In genomic region chr4:141175783-141176182, GRCm38 (mm10) we compare ENCODE assay signal across 16 mouse cellular contexts. TPM values are rescaled to one million over a fixed set of nuclear protein-coding genes. Genes with fewer than 3 reads are reported as not detected.
DNase-seq lines count a peak whose midpoint lies in the region; ATAC-seq and TF ChIP-seq lines count a peak whose summit lies in the region.
"Had no signal": no experiment of that assay in that cellular context is flagged by ENCODE, and none has a peak within 500 bp of the region (broad histone marks: within the 10 kb centered on the region; RNA-seq: fewer than 3 reads in every experiment).

No protein-coding gene starts in this region.

- no peak for DNase-seq in hindbrain, embryonic 14.5 days (ENCODE audit: low spot score)
- no peak for DNase-seq in stomach, postnatal 0 days (ENCODE audit: low spot score)
- no peak for DNase-seq in forebrain, postnatal 0 days
- no peak for DNase-seq in cerebellum, adult 11 months
- DNase-seq: cerebellum, adult 8-10 months; layer of hippocampus, adult 9-11 months; liver, embryonic 13.5 days; lung, postnatal 14 days; thymus, postnatal 25 days had no signal

- H3K4me1 ChIP-seq in hindbrain, embryonic 14.5 days (replicated peaks; ENCODE audit: control insufficient read depth, insufficient read depth, low read length): peaks cover 3% of the 10 kb centered on the region; the same call in 1 of the 2 replicates
- no peaks in the 10 kb centered on the region; the same call in 1 of the 2 replicates for H3K4me1 ChIP-seq in hindbrain, embryonic 16.5 days (ENCODE audit: control insufficient read depth, insufficient read depth, low read depth, low read length)
- H3K4me1 ChIP-seq in stomach, embryonic 16.5 days (ENCODE audit: control insufficient read depth, insufficient read depth, low read length): no peaks in the 10 kb centered on the region
- H3K4me1 ChIP-seq in stomach, postnatal 0 days (replicated peaks; ENCODE audit: control insufficient read depth, insufficient read depth): no peaks in the 10 kb centered on the region
- peaks cover 8 to 15% of the 10 kb centered on the region in 2 experiments; a peak in 3 of 4 replicates for H3K4me1 ChIP-seq in heart, embryonic 14.5 days (ENCODE audit: control insufficient read depth in 2 of 2, insufficient read depth in 2 of 2, low read length in 2 of 2)
- H3K4me1 ChIP-seq in limb, embryonic 15.5 days: no peaks in the 10 kb centered on the region
- no peaks in the 10 kb centered on the region for H3K4me1 ChIP-seq in forebrain, postnatal 0 days (ENCODE audit: insufficient read depth)

- no peak for TF ChIP-seq EP300 in stomach, postnatal 0 days (optimal IDR thresholded peaks at IDR 0.05)

- peak overlapping the region; percentile 20; the same call in 1 of the 2 replicates for H3K27ac ChIP-seq in hindbrain, embryonic 14.5 days
- H3K27ac ChIP-seq in hindbrain, embryonic 16.5 days (ENCODE audit: low read depth, low read length): no peak overlapping the region
- peak overlapping the region; percentile 53; the same call in 1 of the 2 replicates for H3K27ac ChIP-seq in stomach, embryonic 16.5 days (ENCODE audit: low read length)
- no peak overlapping the region for H3K27ac ChIP-seq in stomach, postnatal 0 days (replicated peaks)
- H3K27ac ChIP-seq in heart, embryonic 14.5 days (replicated peaks in 1 of 2; ENCODE audit: control insufficient read depth in 1 of 2, insufficient read depth in 1 of 2, low read depth in 2 of 2, low read length in 2 of 2): 0 out of 4 replicates have a peak overlapping the region, but pooled peaks have one; percentile 9 to 12
- 0 out of 2 replicates have a peak overlapping the region, but pooled peaks have one; percentile 29 for H3K27ac ChIP-seq in limb, embryonic 15.5 days
- H3K27ac ChIP-seq in forebrain, postnatal 0 days (ENCODE audit: low read depth, low read length): no peak overlapping the region
- H3K27ac ChIP-seq: kidney, postnatal 0 days; liver, embryonic 13.5 days had no signal

- H3K9me3 ChIP-seq in hindbrain, embryonic 14.5 days (ENCODE audit: control insufficient read depth, low read length): no peaks in the 10 kb centered on the region
- no peaks in the 10 kb centered on the region for H3K9me3 ChIP-seq in hindbrain, embryonic 16.5 days (ENCODE audit: control insufficient read depth, low read length)
- H3K9me3 ChIP-seq in stomach, embryonic 16.5 days (replicated peaks; ENCODE audit: control insufficient read depth, low read length): no peaks in the 10 kb centered on the region
- no peaks in the 10 kb centered on the region for H3K9me3 ChIP-seq in stomach, postnatal 0 days (ENCODE audit: control insufficient read depth, low read length)
- no peaks in the 10 kb centered on the region for H3K9me3 ChIP-seq in heart, embryonic 14.5 days (ENCODE audit: control insufficient read depth, low read length)
- no peaks in the 10 kb centered on the region for H3K9me3 ChIP-seq in limb, embryonic 15.5 days
- H3K9me3 ChIP-seq in forebrain, postnatal 0 days (ENCODE audit: low read length): no peaks in the 10 kb centered on the region
- H3K9me3 ChIP-seq: liver, embryonic 13.5 days had no signal

- no peak overlapping the region for H3K9ac ChIP-seq in hindbrain, embryonic 14.5 days
- H3K9ac ChIP-seq in hindbrain, embryonic 16.5 days (ENCODE audit: low read depth, low read length): no peak overlapping the region
- H3K9ac ChIP-seq in stomach, embryonic 16.5 days (ENCODE audit: low read length): no peak overlapping the region
- H3K9ac ChIP-seq in stomach, postnatal 0 days (ENCODE audit: low read length): no peak overlapping the region
- H3K9ac ChIP-seq in heart, embryonic 14.5 days (ENCODE audit: low read length): no peak overlapping the region
- no peak overlapping the region for H3K9ac ChIP-seq in limb, embryonic 15.5 days
- no peak overlapping the region for H3K9ac ChIP-seq in forebrain, postnatal 0 days
- H3K9ac ChIP-seq: liver, embryonic 13.5 days had no signal

- H3K4me3 ChIP-seq in hindbrain, embryonic 14.5 days (replicated peaks; ENCODE audit: low read length): no peak overlapping the region
- no peak overlapping the region for H3K4me3 ChIP-seq in hindbrain, embryonic 16.5 days (ENCODE audit: low read length)
- no peak overlapping the region for H3K4me3 ChIP-seq in stomach, embryonic 16.5 days (replicated peaks; ENCODE audit: low read length)
- H3K4me3 ChIP-seq in stomach, postnatal 0 days (ENCODE audit: low read depth, low read length): no peak overlapping the region
- no peak overlapping the region for H3K4me3 ChIP-seq in heart, embryonic 14.5 days (ENCODE audit: control insufficient read depth in 1 of 2, insufficient read depth in 1 of 2, low read depth in 1 of 2, low read length in 2 of 2)
- H3K4me3 ChIP-seq in limb, embryonic 15.5 days: no peak overlapping the region
- H3K4me3 ChIP-seq in forebrain, postnatal 0 days (ENCODE audit: low read depth, low read length): no peak overlapping the region
- H3K4me3 ChIP-seq: erythroblast, embryonic 14.5 days; liver, embryonic 13.5 days had no signal

- 69% methylated on average over 5 of the region's 5 CpGs for WGBS in hindbrain, embryonic 14.5 days
- WGBS in hindbrain, embryonic 16.5 days: 69% methylated on average over 5 of the region's 5 CpGs
- 68% methylated on average over 5 of the region's 5 CpGs for WGBS in stomach, embryonic 16.5 days
- WGBS in stomach, postnatal 0 days: 68% methylated on average over 5 of the region's 5 CpGs
- WGBS in heart, embryonic 14.5 days: 43% methylated on average over 5 of the region's 5 CpGs
- WGBS in limb, embryonic 15.5 days: 65% methylated on average over 5 of the region's 5 CpGs
- WGBS in forebrain, postnatal 0 days: 75% methylated on average over 5 of the region's 5 CpGs

- no peak for ATAC-seq in hindbrain, embryonic 14.5 days (ENCODE audit: low FRiP score)
- ATAC-seq in hindbrain, embryonic 16.5 days: no peak
- no peak for ATAC-seq in stomach, embryonic 16.5 days (ENCODE audit: insufficient read depth, low FRiP score)
- no peak for ATAC-seq in stomach, postnatal 0 days (ENCODE audit: low FRiP score, low TSS enrichment)
- ATAC-seq in heart, embryonic 14.5 days (ENCODE audit: insufficient number of reproducible peaks, insufficient read depth, low FRiP score, low read depth): no peak
- no peak for ATAC-seq in limb, embryonic 15.5 days (ENCODE audit: insufficient number of reproducible peaks, low FRiP score, low TSS enrichment, low read depth)
- no peak for ATAC-seq in forebrain, postnatal 0 days
- ATAC-seq: intestine, embryonic 16.5 days had no signal

- H3K27me3 ChIP-seq in hindbrain, embryonic 14.5 days (ENCODE audit: control insufficient read depth, insufficient read depth, low read length): no peaks in the 10 kb centered on the region
- no peaks in the 10 kb centered on the region for H3K27me3 ChIP-seq in hindbrain, embryonic 16.5 days (replicated peaks; ENCODE audit: control insufficient read depth, insufficient read depth, low read length)
- no peaks in the 10 kb centered on the region for H3K27me3 ChIP-seq in stomach, embryonic 16.5 days (ENCODE audit: control insufficient read depth, insufficient read depth, low read length)
- H3K27me3 ChIP-seq in stomach, postnatal 0 days (ENCODE audit: control insufficient read depth, insufficient read depth, low read length): no peaks in the 10 kb centered on the region
- no peaks in the 10 kb centered on the region for H3K27me3 ChIP-seq in heart, embryonic 14.5 days (ENCODE audit: control insufficient read depth, insufficient read depth, low read length)
- H3K27me3 ChIP-seq in limb, embryonic 15.5 days: no peaks in the 10 kb centered on the region
- no peaks in the 10 kb centered on the region for H3K27me3 ChIP-seq in forebrain, postnatal 0 days (ENCODE audit: insufficient read depth, low read length)
- H3K27me3 ChIP-seq: liver, embryonic 13.5 days had no signal

- no peak overlapping the region for H3K4me2 ChIP-seq in hindbrain, embryonic 14.5 days (replicated peaks)
- H3K4me2 ChIP-seq in hindbrain, embryonic 16.5 days (ENCODE audit: low read length): no peak overlapping the region
- H3K4me2 ChIP-seq in stomach, embryonic 16.5 days (ENCODE audit: low read depth, low read length): no peak overlapping the region
- H3K4me2 ChIP-seq in stomach, postnatal 0 days (replicated peaks; ENCODE audit: low read depth): no peak overlapping the region
- H3K4me2 ChIP-seq in heart, embryonic 14.5 days (ENCODE audit: low read length): no peak overlapping the region
- no peak overlapping the region for H3K4me2 ChIP-seq in limb, embryonic 15.5 days
- no peak overlapping the region for H3K4me2 ChIP-seq in forebrain, postnatal 0 days (ENCODE audit: low read depth)
- H3K4me2 ChIP-seq: liver, embryonic 13.5 days had no signal

- no peak for TF ChIP-seq CTCF in stomach, postnatal 0 days (IDR thresholded peaks at IDR 0.05; ENCODE audit: low read depth)
- TF ChIP-seq CTCF in forebrain, postnatal 0 days (IDR thresholded peaks at IDR 0.05; ENCODE audit: low read depth): no peak

- peaks cover 57% of the 10 kb centered on the region for H3K36me3 ChIP-seq in hindbrain, embryonic 14.5 days (replicated peaks; ENCODE audit: control insufficient read depth, insufficient read depth)
- H3K36me3 ChIP-seq in hindbrain, embryonic 16.5 days (ENCODE audit: control insufficient read depth, insufficient read depth, low read length): peaks cover 15% of the 10 kb centered on the region
- H3K36me3 ChIP-seq in stomach, embryonic 16.5 days (ENCODE audit: control insufficient read depth, insufficient read depth, low read length): peaks cover 8% of the 10 kb centered on the region; the same call in 1 of the 2 replicates
- H3K36me3 ChIP-seq in stomach, postnatal 0 days (ENCODE audit: control insufficient read depth, insufficient read depth, low read length): no peaks in the 10 kb centered on the region; the same call in 1 of the 2 replicates
- peaks cover 51% of the 10 kb centered on the region for H3K36me3 ChIP-seq in heart, embryonic 14.5 days (ENCODE audit: control insufficient read depth, insufficient read depth, low read length)
- peaks cover 63% of the 10 kb centered on the region for H3K36me3 ChIP-seq in limb, embryonic 15.5 days
- peaks cover 21% of the 10 kb centered on the region for H3K36me3 ChIP-seq in forebrain, postnatal 0 days (ENCODE audit: insufficient read depth)

RNA-seq across cellular contexts. Expression of gene Fbxo42, which starts 28.1 kb away (rescaled TPM):
- 26.2 and 27.6 TPM in 2 replicates for polyA plus RNA-seq in hindbrain, embryonic 14.5 days (2014; fragmentation: Nextera tagmentation; extraction: Ambion mirVana)
- 20.4 and 24.8 TPM in 2 replicates for polyA plus RNA-seq in hindbrain, embryonic 16.5 days (2015; fragmentation: Nextera tagmentation; extraction: Ambion mirVana)
- 18.3 and 22.0 TPM in 2 replicates for polyA plus RNA-seq in stomach, embryonic 16.5 days (2015; fragmentation: Nextera tagmentation; extraction: Ambion mirVana)
- polyA plus RNA-seq in stomach, postnatal 0 days (2015; fragmentation: Nextera tagmentation; extraction: Ambion mirVana): 9.8 and 11.5 TPM in 2 replicates
- 12.7 and 15.7 TPM in 2 replicates for polyA plus RNA-seq in heart, embryonic 14.5 days (2014; fragmentation: Nextera tagmentation; extraction: Ambion mirVana)
- 22.5 and 25.4 TPM in 2 replicates for polyA plus RNA-seq in limb, embryonic 15.5 days (2015; fragmentation: Nextera tagmentation; extraction: Ambion mirVana)
- 12.4 and 18.0 TPM in 2 replicates for total RNA-seq in forebrain, postnatal 0 days (2014; rRNA removed)
- 9.9 and 13.1 TPM in 2 replicates for polyA plus RNA-seq in forebrain, postnatal 0 days (2015; fragmentation: Nextera tagmentation; extraction: Ambion mirVana)

RNA-seq across cellular contexts. Expression of gene Szrd1, which starts 36.2 kb away (rescaled TPM):
- polyA plus RNA-seq in hindbrain, embryonic 14.5 days (2014; fragmentation: Nextera tagmentation; extraction: Ambion mirVana): 17.8 and 23.7 TPM in 2 replicates
- 22.4 and 23.9 TPM in 2 replicates for polyA plus RNA-seq in hindbrain, embryonic 16.5 days (2015; fragmentation: Nextera tagmentation; extraction: Ambion mirVana)
- 51.6 and 53.0 TPM in 2 replicates for polyA plus RNA-seq in stomach, embryonic 16.5 days (2015; fragmentation: Nextera tagmentation; extraction: Ambion mirVana)
- 28.6 and 29.6 TPM in 2 replicates for polyA plus RNA-seq in stomach, postnatal 0 days (2015; fragmentation: Nextera tagmentation; extraction: Ambion mirVana)
- 20.8 and 24.0 TPM in 2 replicates for polyA plus RNA-seq in heart, embryonic 14.5 days (2014; fragmentation: Nextera tagmentation; extraction: Ambion mirVana)
- polyA plus RNA-seq in limb, embryonic 15.5 days (2015; fragmentation: Nextera tagmentation; extraction: Ambion mirVana): 46.9 and 51.9 TPM in 2 replicates
- 57.8 and 60.5 TPM in 2 replicates for total RNA-seq in forebrain, postnatal 0 days (2014; rRNA removed)
- 17.2 and 17.5 TPM in 2 replicates for polyA plus RNA-seq in forebrain, postnatal 0 days (2015; fragmentation: Nextera tagmentation; extraction: Ambion mirVana)

RNA-seq across cellular contexts. Expression of gene Rsg1, which starts 38.0 kb away (rescaled TPM):
- 6.0 and 7.6 TPM in 2 replicates for polyA plus RNA-seq in hindbrain, embryonic 14.5 days (2014; fragmentation: Nextera tagmentation; extraction: Ambion mirVana)
- 8.4 and 8.9 TPM in 2 replicates for polyA plus RNA-seq in hindbrain, embryonic 16.5 days (2015; fragmentation: Nextera tagmentation; extraction: Ambion mirVana)
- 5.5 and 5.6 TPM in 2 replicates for polyA plus RNA-seq in stomach, embryonic 16.5 days (2015; fragmentation: Nextera tagmentation; extraction: Ambion mirVana)
- polyA plus RNA-seq in stomach, postnatal 0 days (2015; fragmentation: Nextera tagmentation; extraction: Ambion mirVana): 1.8 and 2.3 TPM in 2 replicates
- polyA plus RNA-seq in heart, embryonic 14.5 days (2014; fragmentation: Nextera tagmentation; extraction: Ambion mirVana): 1.5 and 1.7 TPM in 2 replicates
- polyA plus RNA-seq in limb, embryonic 15.5 days (2015; fragmentation: Nextera tagmentation; extraction: Ambion mirVana): 6.0 and 6.4 TPM in 2 replicates
- total RNA-seq in forebrain, postnatal 0 days (2014; rRNA removed): 4.5 and 6.9 TPM in 2 replicates
- 3.7 and 5.2 TPM in 2 replicates for polyA plus RNA-seq in forebrain, postnatal 0 days (2015; fragmentation: Nextera tagmentation; extraction: Ambion mirVana)
- polyA plus RNA-seq: erythroblast, embryonic 14.5 days had no signal

Comparison
In these comparisons a context has a peak if more than half of its experiments do, and no peak if none do; other contexts are left out.
1. H3K27ac ChIP-seq: peak in hindbrain, embryonic 14.5 days (single experiment), stomach, embryonic 16.5 days (single experiment), heart, embryonic 14.5 days (2 of 2) and limb, embryonic 15.5 days (single experiment); none in hindbrain, embryonic 16.5 days (single experiment), stomach, postnatal 0 days (single experiment) and forebrain, postnatal 0 days (single experiment).